Mouse (Mus musculus) limb, embryonic 12.5 days (tissue): ENCODE results near the gene Fmo1. TPM values are rescaled to one million over a fixed set of nuclear protein-coding genes. Genes with fewer than 3 reads are reported as not detected.
"Not testable (repeated sequence)": the region's sequence is repeated elsewhere in the genome, so short reads cannot be mapped to it uniquely, and the experiment has no call there.

Source experiments
- ATAC-seq: fragments of 200-750 bp; cut with Nextera tagmentation; 2 replicates; pipeline ENCODE4 v1.8.0; 2017; ENCODE audit warnings: low read depth, moderate TSS enrichment; ENCODE audit not compliant: insufficient number of reproducible peaks, insufficient read depth, low FRiP score, low TSS enrichment
- H3K27ac ChIP-seq: fragments of 300-500 bp; sonication (generic); 2 replicates; pipeline ENCODE4 v1.5.1; 2016; ENCODE audit warnings: mild to moderate bottlenecking, moderate library complexity
- H3K27me3 ChIP-seq: fragments of 300-500 bp; sonication (generic); 2 replicates; pipeline ENCODE4 v1.6.1; 2016; ENCODE audit warnings: mild to moderate bottlenecking, moderate library complexity
- H3K36me3 ChIP-seq: fragments of 300-500 bp; sonication (generic); 2 replicates; pipeline ENCODE4 v1.6.1; 2016; ENCODE audit warnings: mild to moderate bottlenecking, moderate library complexity
- H3K4me1 ChIP-seq: fragments of 300-500 bp; sonication (generic); replicated peaks from 2 replicates; pipeline ENCODE4 v1.6.1; 2016
- H3K4me2 ChIP-seq: fragments of 300-500 bp; sonication (generic); 2 replicates; pipeline ENCODE4 v1.6.1; 2016; ENCODE audit warnings: mild to moderate bottlenecking, moderate library complexity
- H3K4me3 ChIP-seq: fragments of 300-500 bp; sonication (generic); replicated peaks from 2 replicates; pipeline ENCODE4 v1.5.1; 2016; ENCODE audit warnings: mild to moderate bottlenecking
- H3K9ac ChIP-seq: fragments of 300-500 bp; sonication (generic); replicated peaks from 2 replicates; pipeline ENCODE4 v1.6.1; 2016; ENCODE audit warnings: mild to moderate bottlenecking, moderate library complexity
- H3K9me3 ChIP-seq: fragments of 300-500 bp; sonication (generic); 2 replicates; pipeline ENCODE4 v1.6.1; 2016; ENCODE audit warnings: mild to moderate bottlenecking, moderate library complexity
- WGBS: fragments of 180-500 bp; shearing (Covaris S2); methylation state at CpG from one replicate; pipeline ENCODE4 v1.1.7; 2016; 5-methylcytosine and 5-hydroxymethylcytosine counted together
- polyA plus RNA-seq: library from polyadenylated mRNA; unstranded; fragments of >200 nt; fragmentation: Nextera tagmentation; extraction: Ambion mirVana; gene quantifications from 2 replicates; pipeline ENCODE4 v1.2.1, GENCODE M21; 2016

Fmo1 gene
- polyA plus RNA-seq, 1 experiment from 2014 or later, result 4.7 TPM

- Histone ChIP-seq H3K4me3 (no peak overlapping the region), H3K9ac (no peak overlapping the region), H3K27me3 (no peaks in the 10 kb centered on the region), H3K9me3 (no peaks in the 10 kb centered on the region), H3K27ac (no peak overlapping the region), H3K36me3 (no peaks in the 10 kb centered on the region), H3K4me1 (no peaks in the 10 kb centered on the region), H3K4me2 (no peak overlapping the region)
- 83% methylated on average over 4 of the region's 4 CpGs for WGBS
- no peak for ATAC-seq
Measured at GRCm38 (mm10) chr1:162785222-162785621, 81.2 kb downstream of the Fmo1 start.

GRCm38 (mm10) chr1:162783669-162784248, 82.7 kb downstream of the Fmo1 start:
- Histone ChIP-seq H3K4me1 (no peaks in the 10 kb centered on the region), H3K9me3 (no peaks in the 10 kb centered on the region), H3K36me3 (no peaks in the 10 kb centered on the region), H3K27me3 (no peaks in the 10 kb centered on the region), H3K27ac (no peak overlapping the region), H3K4me3 (no peak overlapping the region), H3K9ac (no peak overlapping the region), H3K4me2 (no peak overlapping the region)
- no peak for ATAC-seq
- 85% methylated on average over 7 of the region's 7 CpGs for WGBS

- not testable (repeated sequence) for H3K4me3 ChIP-seq, H3K27me3 ChIP-seq, H3K27ac ChIP-seq, H3K9me3 ChIP-seq, H3K9ac ChIP-seq, H3K4me1 ChIP-seq, H3K4me2 ChIP-seq, ATAC-seq, H3K36me3 ChIP-seq
- WGBS, result 91% methylated on average over 2 of the region's 2 CpGs
Measured at GRCm38 (mm10) chr1:162781035-162781434, 85.4 kb downstream of the Fmo1 start.

Other genes starting within 250 kb of the Fmo1 start
- gene Myoc, start 227.5 kb downstream of the Fmo1 start, polyA plus RNA-seq, result not detected in 2 replicates
- gene Myocos, start 208.4 kb downstream of the Fmo1 start, polyA plus RNA-seq, result not detected in 2 replicates
- 164 and 171 TPM in 2 replicates for gene Prrc2c, start 126.1 kb downstream of the Fmo1 start, polyA plus RNA-seq
- gene Fmo4, start 52.6 kb downstream of the Fmo1 start, polyA plus RNA-seq, result 0.20 and 0.41 TPM in 2 replicates
- gene Fmo2, start 32.1 kb upstream of the Fmo1 start, polyA plus RNA-seq, result 0.05 TPM in 1 of 2 replicates, not detected in the other
- 0.11 TPM in 1 of 2 replicates, not detected in the other for gene Fmo6, start 70.9 kb upstream of the Fmo1 start, polyA plus RNA-seq
- gene Fmo3, start 117.9 kb upstream of the Fmo1 start, polyA plus RNA-seq, result not detected in 2 replicates
- not detected in 2 replicates for gene Mroh9, start 219.1 kb upstream of the Fmo1 start, polyA plus RNA-seq